Mouse (Mus musculus) intestine, embryonic 14.5 days (tissue): ENCODE results near the gene Agbl3. TPM values are rescaled to one million over a fixed set of nuclear protein-coding genes. Genes with fewer than 3 reads are reported as not detected.

Source experiments
- ATAC-seq: fragments of 200-750 bp; cut with Nextera tagmentation; replicated peaks from 2 replicates; pipeline ENCODE4 v1.8.0; 2017; ENCODE audit warnings: low read depth, moderate number of reproducible peaks, moderate TSS enrichment, moderate library complexity; ENCODE audit not compliant: low FRiP score, low TSS enrichment
- DNase-seq: peaks from one replicate; pipeline ENCODE4 v3.0.0-alpha.2; 2018; ENCODE audit warnings: low spot score
- H3K27ac ChIP-seq: fragments of 300-500 bp; sonication (generic); 2 replicates; pipeline ENCODE4 v1.5.1; 2014; ENCODE audit warnings: low read depth, mild to moderate bottlenecking, control low read depth
- H3K27me3 ChIP-seq: fragments of 300-500 bp; sonication (generic); replicated peaks from 2 replicates; pipeline ENCODE4 v1.6.1; 2014; ENCODE audit warnings: low read length, control low read depth; ENCODE audit not compliant: control insufficient read depth, insufficient read depth
- H3K36me3 ChIP-seq: fragments of 300-500 bp; sonication (generic); 2 replicates; pipeline ENCODE4 v1.6.1; 2014; ENCODE audit warnings: low read length, control low read depth; ENCODE audit not compliant: control insufficient read depth, insufficient read depth
- H3K4me1 ChIP-seq: fragments of 300-500 bp; sonication (generic); replicated peaks from 2 replicates; pipeline ENCODE4 v1.6.1; 2014; ENCODE audit warnings: low read length, control low read depth, mixed read lengths; ENCODE audit not compliant: control insufficient read depth, insufficient read depth
- H3K4me2 ChIP-seq: fragments of 300-500 bp; sonication (generic); 2 replicates; pipeline ENCODE4 v1.6.1; 2014; ENCODE audit warnings: low read length
- H3K4me3 ChIP-seq: fragments of 300-500 bp; sonication (generic); 2 replicates; pipeline ENCODE4 v1.5.1; 2014; ENCODE audit warnings: low read depth, low read length, control low read depth, mixed read lengths
- H3K9ac ChIP-seq: fragments of 300-500 bp; sonication (generic); 2 replicates; pipeline ENCODE4 v1.6.1; 2014; ENCODE audit warnings: mild to moderate bottlenecking, low read length
- H3K9me3 ChIP-seq: fragments of 300-500 bp; sonication (generic); 2 replicates; pipeline ENCODE4 v1.6.1; 2016; ENCODE audit warnings: low read length, control low read depth; ENCODE audit not compliant: control insufficient read depth
- WGBS: fragments of 180-500 bp; shearing (Covaris S2); extraction: QIAGEN DNeasy Blood & Tissue Kit; methylation state at CpG from one replicate; pipeline ENCODE4 v1.1.7; 2014; 5-methylcytosine and 5-hydroxymethylcytosine counted together
- polyA plus RNA-seq: library from polyadenylated mRNA; unstranded; fragments of >200 nt; fragmentation: Nextera tagmentation; extraction: Ambion mirVana; gene quantifications from 2 replicates; pipeline ENCODE4 v1.2.1, GENCODE M21; 2014

Agbl3 gene
- 5.2 and 5.7 TPM in 2 replicates for polyA plus RNA-seq

DNA sequence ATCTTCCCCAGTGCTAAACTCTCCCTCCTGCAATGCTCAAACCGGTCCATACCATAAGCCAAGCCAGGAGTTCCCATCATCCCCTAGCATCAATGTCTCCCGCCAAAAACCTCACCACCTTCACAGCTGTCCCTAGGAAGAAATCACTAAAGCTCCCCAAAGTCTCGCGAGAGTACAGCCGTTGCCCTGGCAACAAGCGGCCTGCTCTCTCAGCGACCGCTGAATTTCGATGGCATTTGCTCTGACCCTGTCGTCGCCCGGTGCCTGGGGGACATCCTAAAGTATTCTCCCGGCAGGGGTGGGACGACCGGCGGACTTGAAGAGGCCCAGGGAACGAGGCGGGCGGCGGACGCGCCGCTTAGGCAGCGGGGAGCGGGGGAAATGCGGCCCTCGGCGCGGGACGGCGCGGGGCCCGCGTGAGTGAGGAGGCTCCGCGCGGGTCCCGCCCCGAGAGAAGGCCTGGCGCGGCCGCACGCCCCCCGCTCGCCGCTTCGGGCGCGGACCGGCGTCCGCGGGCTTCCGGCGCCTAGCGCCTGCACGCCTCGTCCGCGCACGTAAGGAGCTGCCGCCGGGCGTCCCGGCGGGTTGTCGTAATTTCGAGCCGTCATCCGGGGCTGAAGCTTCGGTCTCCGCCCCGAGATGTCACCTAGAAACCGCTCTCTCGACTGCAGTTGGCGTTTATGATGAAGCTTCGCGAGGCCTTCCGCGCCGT lies at the start of gene Agbl3:
TSS of gene Agbl3 (plus strand) at position 202 of the 712 bp plus-strand sequence.
- Histone ChIP-seq H3K27ac (peak within 1 kb of the TSS; percentile 99), H3K27me3 (no peaks in the 10 kb centered on the region), H3K4me1 (no peaks in the 10 kb centered on the region), H3K4me3 (peak within 1 kb of the TSS; percentile 67), H3K9me3 (no peaks in the 10 kb centered on the region), H3K4me2 (peak within 1 kb of the TSS; percentile 74), H3K9ac (peak within 1 kb of the TSS; percentile 94), H3K36me3 (peaks cover 10% of the 10 kb centered on the region)
- DNase-seq: peak; percentile 98
- WGBS: under 1% methylated on average over 79 of the region's 81 CpGs
- peak; percentile 91 for ATAC-seq

DNA sequence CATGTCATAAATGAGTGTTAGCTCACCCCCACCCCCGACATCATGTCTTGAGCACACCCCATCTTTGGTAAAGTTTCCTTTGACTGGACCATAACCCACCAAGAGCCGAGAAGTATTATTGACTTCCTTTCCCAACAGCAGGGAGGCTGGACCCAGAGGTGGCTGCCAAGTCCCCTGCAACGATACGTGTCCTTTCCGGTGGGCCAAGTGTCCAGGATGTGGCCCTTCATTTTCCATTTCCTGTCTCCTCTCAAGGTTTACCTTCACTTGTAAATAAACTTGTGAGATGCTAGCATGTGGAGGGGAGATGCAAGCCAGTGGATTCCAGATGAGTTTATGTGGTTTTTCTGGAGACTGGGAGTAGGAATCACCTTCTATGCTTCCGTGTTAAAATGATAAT lies 49.2 kb upstream of the Agbl3 start:
- Histone ChIP-seq H3K27me3 (no peaks in the 10 kb centered on the region), H3K4me1 (peaks cover 24% of the 10 kb centered on the region), H3K27ac (no peak overlapping the region), H3K4me2 (no peak overlapping the region), H3K9me3 (no peaks in the 10 kb centered on the region), H3K36me3 (no peaks in the 10 kb centered on the region), H3K9ac (no peak overlapping the region), H3K4me3 (no peak overlapping the region)
- DNase-seq (no peak), ATAC-seq (no peak)
- 68% methylated on average over 6 of the region's 6 CpGs for WGBS

DNA sequence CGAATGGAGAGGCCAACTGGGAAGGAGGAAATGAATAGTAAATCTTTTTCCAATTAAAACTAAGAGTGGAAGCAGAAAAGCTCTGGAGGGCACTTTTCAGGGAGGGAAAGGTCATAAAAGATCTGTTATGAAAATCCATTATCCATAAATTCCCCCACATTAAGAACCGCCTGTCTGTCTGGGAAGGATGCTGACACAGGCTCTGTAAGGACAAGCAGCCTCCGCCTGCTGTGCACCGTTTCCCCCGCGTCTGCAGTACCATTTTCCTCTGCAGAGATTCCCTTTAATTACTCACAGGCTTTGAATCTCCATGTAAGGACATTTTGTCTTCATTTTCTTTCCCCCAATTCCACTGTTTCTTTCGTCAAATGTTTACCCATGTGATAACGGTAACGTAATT lies 48.7 kb upstream of the Agbl3 start:
- H3K9ac ChIP-seq: no peak overlapping the region
- H3K9me3 ChIP-seq: no peaks in the 10 kb centered on the region
- H3K27ac ChIP-seq: no peak overlapping the region
- no peaks in the 10 kb centered on the region for H3K27me3 ChIP-seq
- ATAC-seq (no peak), DNase-seq (no peak)
- H3K4me1 ChIP-seq: peaks cover 24% of the 10 kb centered on the region
- H3K4me3 ChIP-seq: no peak overlapping the region
- H3K36me3 ChIP-seq: no peaks in the 10 kb centered on the region
- H3K4me2 ChIP-seq: no peak overlapping the region
- WGBS: 64% methylated on average over 9 of the region's 9 CpGs

DNA sequence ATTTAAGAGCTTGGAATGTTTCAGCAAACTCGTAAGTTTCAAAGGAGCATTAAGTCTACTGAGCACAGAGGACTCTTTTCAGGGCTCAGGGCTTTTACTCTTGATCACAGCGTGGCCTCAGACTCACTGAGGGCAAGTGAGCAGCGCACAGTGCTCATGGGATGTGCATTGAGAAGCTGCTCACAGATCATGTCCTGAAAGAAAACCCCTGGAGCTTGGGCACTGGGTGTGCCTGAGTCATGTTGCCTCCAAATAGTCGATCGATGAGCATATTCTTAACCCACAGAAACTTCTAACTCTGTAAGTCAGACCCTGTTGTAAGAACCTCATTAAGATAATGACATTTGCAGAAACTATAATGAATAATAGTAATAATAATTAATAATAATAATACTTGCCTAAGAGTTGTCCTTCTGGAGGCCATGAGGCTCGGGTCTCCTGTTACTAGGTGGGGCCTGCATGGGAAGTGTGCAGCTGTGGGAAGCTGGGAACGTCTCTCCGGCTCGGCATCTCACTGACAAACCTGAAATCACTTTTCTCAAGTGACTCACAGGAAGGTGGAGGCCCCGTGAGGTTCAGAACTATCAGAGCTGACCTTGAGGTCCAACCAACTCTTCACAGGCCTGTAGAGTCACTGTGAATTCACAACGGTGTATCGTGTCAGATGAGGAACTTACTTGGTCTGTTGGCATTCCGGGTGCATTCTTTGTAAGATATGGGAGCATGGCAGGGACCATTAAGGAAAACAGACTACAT lies 45.1 kb upstream of the Agbl3 start:
- Histone ChIP-seq H3K9ac (no peak overlapping the region), H3K4me3 (no peak overlapping the region), H3K27me3 (no peaks in the 10 kb centered on the region), H3K9me3 (no peaks in the 10 kb centered on the region), H3K4me2 (no peak overlapping the region), H3K4me1 (peaks cover 13% of the 10 kb centered on the region), H3K27ac (no peak overlapping the region), H3K36me3 (no peaks in the 10 kb centered on the region)
- no peak for ATAC-seq
- no peak for DNase-seq
- WGBS: 81% methylated on average over 13 of the region's 13 CpGs

DNA sequence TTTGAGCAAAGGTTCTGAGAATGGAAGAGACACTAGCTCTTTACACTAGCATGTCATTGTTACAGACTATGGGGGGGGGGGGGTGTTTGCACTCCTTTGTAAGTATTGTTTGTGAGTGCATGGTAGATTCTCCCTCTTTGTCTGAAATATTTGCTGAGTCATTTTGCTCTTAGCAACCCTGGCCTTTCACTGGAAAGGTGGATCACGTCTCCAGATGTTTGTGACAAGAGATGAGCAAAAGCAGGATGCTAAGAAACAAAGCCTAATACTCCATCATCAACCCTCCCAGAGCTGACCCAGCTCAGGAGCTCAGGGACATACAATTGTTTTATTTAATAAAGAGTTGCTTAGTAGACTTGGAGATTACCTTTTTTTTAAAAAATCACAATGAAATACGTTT lies 43.3 kb upstream of the Agbl3 start:
- H3K9me3 ChIP-seq: no peaks in the 10 kb centered on the region
- no peaks in the 10 kb centered on the region for H3K27me3 ChIP-seq
- H3K4me2 ChIP-seq: no peak overlapping the region
- no peak overlapping the region for H3K9ac ChIP-seq
- WGBS: 51% methylated on average over 2 of the region's 2 CpGs
- H3K4me3 ChIP-seq: no peak overlapping the region
- DNase-seq (no peak), ATAC-seq (no peak)
- H3K36me3 ChIP-seq: peaks cover 8% of the 10 kb centered on the region
- H3K27ac ChIP-seq: no peak overlapping the region
- H3K4me1 ChIP-seq: 0 out of 2 replicates have a peak, but pooled peaks cover under 1% of the 10 kb centered on the region

DNA sequence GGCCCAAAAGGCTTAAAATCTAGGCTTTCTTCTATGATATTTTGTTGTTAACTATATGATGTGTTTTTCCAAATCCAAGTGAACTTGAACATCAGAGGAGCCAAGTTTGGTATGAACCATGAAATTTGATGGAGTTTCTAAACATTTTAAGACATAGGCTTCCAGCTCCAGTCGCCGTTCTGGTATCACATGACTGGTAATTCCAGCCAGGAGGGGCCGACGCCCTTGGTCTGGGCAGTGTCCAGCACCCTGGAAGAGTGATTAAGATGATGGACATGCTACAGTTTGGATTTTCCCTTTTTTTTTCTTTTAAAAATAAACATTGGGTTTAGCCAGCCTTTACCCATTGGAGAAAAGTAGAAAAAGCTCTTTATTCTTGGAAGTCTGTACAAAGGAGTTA lies 36.3 kb upstream of the Agbl3 start:
- Histone ChIP-seq H3K27me3 (no peaks in the 10 kb centered on the region), H3K4me3 (no peak overlapping the region), H3K4me2 (no peak overlapping the region), H3K27ac (no peak overlapping the region), H3K36me3 (peaks cover 53% of the 10 kb centered on the region), H3K9ac (no peak overlapping the region), H3K4me1 (no peaks in the 10 kb centered on the region), H3K9me3 (no peaks in the 10 kb centered on the region)
- no peak for DNase-seq
- 61% methylated on average over 4 of the region's 4 CpGs for WGBS
- no peak for ATAC-seq

DNA sequence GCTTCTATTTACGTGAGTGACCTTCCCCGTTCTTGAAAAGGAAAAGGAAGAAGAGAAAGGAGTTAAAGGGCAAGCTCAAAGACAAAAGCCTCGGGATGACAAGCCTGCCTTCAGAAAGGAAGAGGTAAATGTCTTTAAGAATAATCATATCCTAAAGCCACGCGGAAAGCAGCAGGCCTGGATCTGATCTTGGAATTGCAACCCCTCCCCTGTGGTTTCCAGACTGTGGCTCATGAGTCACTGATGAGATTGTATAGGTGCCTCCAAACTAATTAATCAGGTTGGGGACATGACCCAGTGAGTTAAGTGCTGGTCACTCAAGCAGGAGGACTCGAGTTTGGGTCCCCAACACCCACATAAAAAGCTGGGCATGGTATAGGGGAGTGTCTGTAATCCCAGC lies 32.4 kb upstream of the Agbl3 start:
- ATAC-seq (no peak), DNase-seq (no peak)
- Histone ChIP-seq H3K9ac (no peak overlapping the region), H3K27ac (no peak overlapping the region), H3K4me2 (no peak overlapping the region), H3K4me3 (no peak overlapping the region), H3K4me1 (no peaks in the 10 kb centered on the region; the same call in 1 of the 2 replicates), H3K9me3 (no peaks in the 10 kb centered on the region), H3K36me3 (peaks cover 56% of the 10 kb centered on the region), H3K27me3 (no peaks in the 10 kb centered on the region)
- WGBS: 71% methylated on average over 6 of the region's 6 CpGs

DNA sequence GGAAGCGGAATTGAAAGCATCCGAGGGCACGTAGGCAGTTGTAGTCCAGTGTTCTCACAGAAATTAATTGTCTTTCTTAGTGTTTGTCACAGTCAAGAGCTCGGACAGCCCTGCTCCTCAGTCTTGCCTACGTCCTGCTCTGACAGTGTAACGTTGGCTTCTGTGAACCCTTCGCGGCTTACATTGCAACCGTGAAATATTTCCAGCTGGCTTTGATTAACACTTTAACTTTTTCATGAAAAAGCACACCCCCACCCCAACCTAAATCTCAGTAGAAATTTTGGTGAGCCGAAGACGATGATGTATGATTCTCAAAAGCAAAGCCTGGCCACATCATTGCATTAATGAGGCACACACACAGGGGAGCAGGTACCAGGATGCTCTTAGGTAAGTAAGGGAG lies 31.7 kb upstream of the Agbl3 start:
- 90% methylated on average over 11 of the region's 11 CpGs for WGBS
- Histone ChIP-seq H3K9me3 (no peaks in the 10 kb centered on the region), H3K4me1 (no peaks in the 10 kb centered on the region; the same call in 1 of the 2 replicates), H3K4me2 (no peak overlapping the region), H3K27me3 (no peaks in the 10 kb centered on the region), H3K4me3 (no peak overlapping the region), H3K9ac (no peak overlapping the region), H3K36me3 (peaks cover 63% of the 10 kb centered on the region), H3K27ac (no peak overlapping the region)
- DNase-seq (no peak), ATAC-seq (no peak)
